Mouse (Mus musculus): Measurements from ENCODE around the gene Rffl.
A peak's percentile ranks its signal among the peaks of the same experiment; 100 is the strongest.

The Rffl gene

GRCm38 (mm10) chr11:82871031-82871446 is at the start of gene Rffl:
Rffl (minus strand) TSS chr11:82871210.
- peak; percentile 92 for DNase-seq (ENCODE audit: low read depth)

GRCm38 (mm10) chr11:82920768-82921167 is 49.8 kb upstream of the Rffl start:
- DNase-seq (ENCODE audit: low read depth), result no peak

DNA sequence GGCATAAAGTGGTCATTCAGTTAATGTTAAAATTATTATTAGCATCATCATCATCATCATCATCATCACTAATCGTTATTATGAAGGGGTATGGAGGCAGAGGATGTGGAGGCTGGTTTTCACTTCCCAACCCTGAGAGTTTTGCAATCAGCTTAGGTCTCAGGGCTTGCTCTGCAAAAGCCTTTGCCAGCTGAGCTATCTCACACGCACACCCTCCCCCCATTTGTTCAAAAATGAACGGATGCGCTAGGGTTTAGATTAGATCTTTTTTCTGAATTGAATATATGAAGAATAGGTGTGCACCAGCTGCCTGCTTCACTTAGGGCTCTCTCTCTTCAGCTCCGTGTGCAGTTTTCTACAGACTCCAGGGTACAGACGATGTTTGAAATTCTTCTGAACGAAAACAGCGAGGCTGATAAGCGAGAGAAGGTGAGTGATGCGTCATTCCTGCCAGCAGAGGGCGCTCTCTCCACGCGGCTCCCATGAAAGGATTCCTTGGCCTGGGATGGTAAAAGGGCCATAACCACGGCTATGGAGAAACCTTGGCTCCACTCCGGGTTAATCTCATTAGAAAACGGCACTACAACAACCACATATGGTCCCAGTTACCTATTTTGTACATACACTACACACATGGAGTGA is 43.8 kb upstream of the Rffl start:
- DNase-seq (ENCODE audit: low read depth), result peak; percentile 64

- DNase-seq (ENCODE audit: low read depth), result no peak
These were observed 39.8 kb upstream of the Rffl start for GRCm38 (mm10) chr11:82910679-82911389.

- DNase-seq (ENCODE audit: low read depth), result no peak
These were observed 39.2 kb upstream of the Rffl start, which contains the start of gene Unc45b for GRCm38 (mm10) chr11:82910250-82910649. Unc45b (plus strand) TSS chr11:82910550.

- no peak for DNase-seq (ENCODE audit: low read depth)
These were observed 37.6 kb upstream of the Rffl start for GRCm38 (mm10) chr11:82908608-82908989.

- peak; percentile 88 for DNase-seq (ENCODE audit: low read depth)
These were observed 36.9 kb upstream of the Rffl start, which contains the start of gene Nle1 for GRCm38 (mm10) chr11:82907651-82908607. Nle1 (minus strand) TSS chr11:82908411.

GRCm38 (mm10) chr11:82905816-82906215 is 34.8 kb upstream of the Rffl start:
- DNase-seq (ENCODE audit: low read depth), result no peak

- no peak for DNase-seq (ENCODE audit: low read depth)
These were observed 33.9 kb upstream of the Rffl start for GRCm38 (mm10) chr11:82904952-82905351.

DNA sequence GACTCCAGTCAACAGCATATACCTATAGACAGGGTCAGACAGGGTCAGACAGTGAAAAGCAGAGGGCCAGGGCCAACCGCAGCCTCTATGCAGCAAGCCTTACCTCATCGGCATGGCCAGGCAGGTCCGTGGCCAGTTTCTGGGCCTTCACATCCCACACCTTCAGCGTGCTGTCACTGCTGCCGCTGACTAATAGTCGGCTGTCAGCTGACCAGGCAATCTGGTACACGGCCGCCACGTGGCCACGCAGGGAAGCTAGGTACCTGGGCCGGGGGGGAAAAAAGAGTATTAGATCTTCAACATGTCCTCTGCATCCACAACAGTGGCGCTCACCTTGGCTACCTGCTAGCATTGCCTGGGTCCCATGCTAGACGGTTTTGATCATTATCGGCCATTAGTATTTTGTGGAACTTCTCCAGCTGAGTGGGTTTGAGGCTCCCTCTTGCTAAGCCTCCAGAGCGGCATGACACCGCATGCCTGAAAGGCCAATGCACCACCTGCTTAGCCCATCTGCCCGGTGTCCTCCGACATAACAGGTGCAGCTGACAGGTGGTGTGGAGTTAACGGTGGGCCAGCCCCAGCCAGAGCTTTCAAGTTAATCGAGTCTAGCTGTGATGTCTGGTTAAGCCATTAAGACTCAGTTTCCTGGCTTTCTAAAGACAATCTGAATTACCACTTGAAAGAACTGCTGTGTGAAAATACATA is 30.7 kb upstream of the Rffl start:
- DNase-seq (ENCODE audit: low read depth), result no peak

DNA sequence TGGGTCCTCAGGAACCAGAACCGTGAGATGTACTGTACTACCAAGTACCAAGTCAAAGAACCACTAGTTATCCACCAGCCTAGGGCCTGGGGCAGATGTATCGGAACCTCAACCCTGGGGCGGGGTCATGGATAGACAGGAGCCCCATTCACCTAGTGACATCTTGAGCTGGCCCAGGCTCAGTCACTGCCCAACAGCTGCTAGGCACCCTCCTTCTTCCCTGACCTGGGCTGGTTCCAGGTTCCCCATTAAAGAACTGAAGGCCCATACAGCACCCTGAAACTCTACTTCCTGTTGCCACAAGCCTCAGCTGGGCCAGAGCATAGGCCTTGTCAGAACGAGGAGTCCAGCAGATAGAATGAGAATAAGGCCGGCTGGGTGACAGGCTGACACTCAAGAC is 28.7 kb upstream of the Rffl start:
- DNase-seq (ENCODE audit: low read depth), result no peak

DNA sequence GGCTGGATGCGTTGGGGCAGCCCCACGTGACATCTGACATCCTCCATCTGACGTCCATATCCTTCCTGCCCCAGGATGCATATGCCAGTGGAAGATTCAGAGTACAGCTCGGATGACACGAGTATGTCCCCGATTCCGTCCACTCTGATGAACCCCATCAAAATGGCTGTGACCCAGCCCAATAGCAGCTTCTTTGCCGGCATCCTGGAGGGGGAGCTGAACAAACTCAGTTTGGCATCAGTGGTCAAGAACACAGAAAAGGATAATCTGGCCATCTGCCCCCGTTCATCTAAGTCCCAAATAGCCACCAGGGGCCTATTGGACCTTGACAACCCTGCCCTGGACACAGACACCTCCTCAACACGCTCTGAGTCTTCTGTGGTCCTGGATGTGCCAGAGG is 26.5 kb upstream of the Rffl start:
- no peak for DNase-seq (ENCODE audit: low read depth)

DNA sequence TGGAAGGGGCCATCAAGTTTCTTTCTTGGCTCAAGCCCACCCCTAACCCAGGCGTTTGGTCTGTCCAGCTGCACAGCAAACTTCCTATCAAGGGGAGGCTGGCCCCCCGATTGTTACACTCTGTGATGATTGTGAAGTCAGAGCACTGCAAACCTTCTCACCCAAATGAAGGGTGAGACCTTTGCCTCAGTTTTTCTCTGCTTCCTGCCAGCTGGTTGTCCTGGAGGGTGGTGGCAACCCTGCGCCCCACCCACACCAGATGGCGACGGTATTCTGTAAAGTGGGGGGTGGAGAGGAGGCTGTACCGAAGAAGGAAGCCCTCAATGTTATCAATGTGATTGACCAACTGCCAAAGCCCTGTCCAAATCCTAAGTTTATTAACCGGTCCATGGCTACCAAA is 20.9 kb upstream of the Rffl start, which contains the start of gene Fndc8:
Fndc8 (plus strand) TSS at position 189 of the 400 bp plus-strand sequence.
- DNase-seq (ENCODE audit: low read depth), result no peak

DNA sequence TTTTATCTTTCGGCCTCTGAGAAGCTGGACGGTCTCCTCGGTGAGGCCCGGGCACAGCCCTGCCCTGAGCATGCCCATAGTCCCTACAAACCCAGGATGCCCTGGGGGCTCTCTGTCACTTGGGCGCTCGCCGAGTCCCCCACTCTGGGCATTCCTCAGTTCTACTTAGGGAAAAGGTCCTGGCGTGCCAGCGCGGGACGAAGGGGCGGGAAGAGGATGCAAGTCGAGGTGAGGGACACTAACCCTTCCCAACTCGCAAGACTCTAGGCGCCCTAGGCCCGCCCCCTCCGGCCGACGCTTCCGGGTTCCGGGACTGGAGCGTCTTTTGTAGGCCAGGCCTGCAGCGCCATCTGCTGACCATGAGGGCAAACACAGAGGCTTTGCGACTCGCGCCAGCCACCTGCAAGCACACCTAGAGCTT is 19.3 kb upstream of the Rffl start, which contains the start of gene Rad51d:
Rad51d (minus strand) TSS at position 273 of the 421 bp plus-strand sequence.
- peak; percentile 96 for DNase-seq (ENCODE audit: low read depth)

GRCm38 (mm10) chr11:82889524-82890341 is 18.7 kb upstream of the Rffl start:
- DNase-seq (ENCODE audit: low read depth), result no peak

GRCm38 (mm10) chr11:82888491-82888946 is 17.5 kb upstream of the Rffl start:
- no peak for DNase-seq (ENCODE audit: low read depth)

- DNase-seq (ENCODE audit: low read depth), result no peak
These were observed 15.5 kb upstream of the Rffl start for GRCm38 (mm10) chr11:82886559-82886958.

DNA sequence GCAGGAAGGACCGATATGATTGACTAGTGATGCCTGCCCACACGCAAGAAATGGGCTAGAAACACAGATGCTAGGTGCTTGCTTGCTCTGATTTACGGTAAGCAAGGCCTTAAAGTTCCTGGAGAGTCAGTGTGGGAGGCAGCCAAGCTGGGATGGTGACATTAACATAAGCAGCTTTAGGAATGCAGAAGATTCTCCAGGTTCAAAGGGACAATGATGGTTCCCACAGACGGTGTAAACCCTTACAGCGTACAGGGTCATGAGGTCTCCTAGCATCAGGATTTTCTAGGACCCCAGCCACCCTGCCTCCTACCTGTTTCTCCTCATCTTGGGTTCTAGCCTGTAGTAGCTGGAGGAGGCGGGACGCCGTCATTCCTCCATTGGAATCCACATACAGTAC is 12.2 kb upstream of the Rffl start:
- DNase-seq (ENCODE audit: low read depth), result no peak

DNA sequence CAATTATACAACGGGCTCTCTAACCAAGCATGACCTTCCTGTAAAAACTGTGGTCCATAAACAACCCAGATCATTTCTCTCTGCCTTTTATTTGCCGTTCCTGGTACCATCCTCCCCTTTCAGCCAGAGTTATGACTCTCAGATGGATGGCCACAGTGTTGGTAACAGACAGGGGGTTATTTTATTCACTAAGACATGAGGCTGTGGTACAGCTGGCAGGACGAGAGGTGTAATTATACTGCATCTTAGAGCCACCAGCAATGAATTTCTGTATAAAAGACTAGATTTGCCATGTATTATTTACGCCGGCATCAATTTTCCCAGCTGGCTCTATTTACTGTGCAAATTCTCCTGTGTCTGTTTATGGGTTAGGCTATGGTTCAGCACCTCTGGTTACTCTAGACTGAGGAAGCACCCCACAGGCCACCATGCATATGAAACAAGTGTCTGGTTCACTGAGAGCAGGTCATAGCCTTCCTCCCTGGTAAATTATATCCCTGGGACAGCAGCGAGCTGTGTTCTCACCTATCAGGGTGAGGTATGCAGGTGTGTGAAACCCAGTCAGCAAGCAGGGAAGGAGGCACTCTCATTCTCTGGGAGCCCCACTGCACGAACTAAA is 6.8 kb upstream of the Rffl start:
- DNase-seq (ENCODE audit: low read depth), result no peak

- no peak for DNase-seq (ENCODE audit: low read depth)
These were observed 4.6 kb upstream of the Rffl start for GRCm38 (mm10) chr11:82875631-82876030.

Data from c-Kit-positive CD71-positive TER-119-negative erythroid progenitor cells, embryonic 14.5 days (primary cell).